Mouse (Mus musculus) spleen, adult 12 weeks (tissue): ENCODE results near the gene Dhx33.
A peak's percentile ranks its signal among the peaks of the same experiment; 100 is the strongest.

ENCODE experiments used
- DNase-seq: peaks from one replicate; pipeline ENCODE4 v3.0.0; 2022; ENCODE audit warnings: low spot score

The Dhx33 gene

DNA sequence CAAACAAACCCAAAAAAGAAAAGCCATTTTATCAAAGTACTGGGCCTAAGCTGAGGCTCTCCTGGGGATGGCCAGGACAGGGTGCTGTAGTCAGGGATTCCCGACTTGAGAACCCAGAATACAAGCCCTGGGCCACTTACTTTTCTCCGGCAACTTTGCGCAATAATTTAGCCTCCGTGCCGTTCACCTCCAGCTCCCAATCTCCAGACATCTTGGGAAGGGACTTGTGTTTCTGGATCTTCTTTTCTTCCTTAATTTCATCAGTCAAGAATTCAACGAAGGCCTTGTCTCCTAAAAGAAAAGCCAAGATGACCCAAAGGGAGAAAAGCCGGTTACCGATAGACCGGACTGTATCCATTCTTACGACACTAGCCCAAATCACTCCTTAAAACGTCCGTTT is 22.2 kb downstream of the Dhx33 start:
- no peak for DNase-seq

- DNase-seq, result no peak
These were observed 23.3 kb downstream of the Dhx33 start for GRCm38 (mm10) chr11:70980751-70981510.

- DNase-seq, result no peak
These were observed 24.0 kb downstream of the Dhx33 start for GRCm38 (mm10) chr11:70980232-70980631.

- DNase-seq, result no peak
These were observed 26.9 kb downstream of the Dhx33 start for GRCm38 (mm10) chr11:70977293-70977692.

DNA sequence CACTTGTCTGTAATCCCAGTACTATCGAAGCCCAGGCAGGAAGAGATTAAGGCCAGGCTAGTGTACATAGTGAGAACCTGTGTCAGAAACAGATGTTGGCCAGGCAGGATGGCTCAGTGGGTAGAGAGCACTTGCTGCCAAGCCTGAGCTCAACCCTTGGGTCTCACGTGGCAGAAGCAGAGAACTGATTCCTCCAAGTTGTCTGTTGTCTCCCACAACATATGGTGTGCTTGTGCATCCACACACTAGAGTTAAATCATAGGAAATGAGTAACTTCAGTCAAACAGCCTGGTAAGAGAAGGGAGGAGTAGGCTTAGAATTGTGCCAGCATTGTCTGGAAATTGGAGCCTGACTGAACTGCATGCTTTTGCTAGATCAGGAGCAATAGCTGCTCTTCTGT is 29.0 kb downstream of the Dhx33 start:
- DNase-seq, result no peak

DNA sequence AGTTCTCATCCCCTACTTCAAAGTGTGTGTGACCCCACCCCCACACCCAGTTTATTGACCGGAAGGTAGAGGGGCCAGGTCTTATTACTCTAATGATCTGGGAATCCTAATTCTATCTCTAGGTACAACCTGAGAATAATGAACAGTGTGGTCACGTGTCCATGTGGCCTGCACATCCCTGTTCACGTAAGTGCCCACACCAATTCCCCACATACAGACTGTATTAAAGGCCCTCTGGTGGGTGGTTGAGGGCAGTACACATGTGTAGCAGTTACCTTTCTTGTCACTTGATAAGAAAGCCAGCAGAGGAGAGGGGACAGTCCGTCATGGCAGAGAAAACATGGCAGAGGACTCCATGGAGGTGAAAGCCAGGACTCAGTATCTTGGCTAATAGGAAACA is 30.3 kb downstream of the Dhx33 start:
- no peak for DNase-seq

- DNase-seq, result no peak
These were observed 31.7 kb downstream of the Dhx33 start for GRCm38 (mm10) chr11:70972586-70972985.

DNA sequence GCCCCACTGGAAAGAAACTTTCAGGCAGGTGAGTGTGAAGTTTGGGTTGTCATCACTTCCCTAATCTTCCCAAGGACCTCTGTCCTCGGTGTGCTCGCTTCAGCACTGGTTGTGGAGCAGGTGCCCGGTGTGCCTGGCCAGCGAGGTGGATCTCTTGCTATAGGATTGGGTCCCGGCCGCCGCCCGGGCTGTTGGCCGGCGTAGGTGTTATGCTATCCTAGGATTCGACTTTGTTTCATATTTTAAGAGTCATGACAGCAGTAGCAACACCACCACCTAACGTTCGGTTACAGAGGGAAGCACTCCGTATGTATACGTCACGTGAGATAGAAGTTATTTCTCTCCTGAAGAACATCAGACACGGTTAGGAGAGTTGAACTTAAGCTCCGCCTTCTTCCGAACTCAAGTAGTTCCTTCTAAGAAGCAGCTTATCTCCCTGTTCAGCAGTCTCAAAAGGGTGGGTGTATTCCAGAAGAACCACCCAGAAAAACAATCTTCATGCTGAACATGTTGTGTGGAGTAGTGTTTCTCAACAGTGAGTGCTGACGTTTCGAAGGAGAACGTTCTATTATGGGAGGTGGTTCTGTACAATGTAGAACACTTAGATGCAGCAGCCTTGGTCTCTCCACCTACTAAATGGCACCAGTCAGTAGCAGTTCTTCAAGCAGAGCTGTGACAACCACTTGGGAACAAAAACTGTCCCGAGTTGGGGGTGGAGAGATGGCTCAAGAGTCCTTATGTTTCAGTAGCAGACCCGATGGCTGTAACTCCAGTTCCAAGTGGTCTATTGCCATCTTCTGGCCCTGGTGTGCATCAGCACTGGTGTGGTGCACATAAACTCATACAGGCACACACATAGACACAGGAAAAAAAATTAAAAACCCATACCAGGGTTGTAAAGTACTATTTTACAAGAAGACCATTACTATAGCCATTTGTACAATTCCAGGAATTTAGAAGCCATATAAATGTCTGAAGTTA is 33.4 kb downstream of the Dhx33 start:
- peak; percentile 30 for DNase-seq

GRCm38 (mm10) chr11:70969821-70970559 is 34.2 kb downstream of the Dhx33 start, which contains the start of the genes Nup88 and Rpain:
Gene Nup88 (minus strand): TSS chr11:70969973.
Gene Rpain (plus strand): TSS chr11:70970213.
- peak; percentile 87 for DNase-seq

- no peak for DNase-seq
These were observed 34.9 kb downstream of the Dhx33 start for GRCm38 (mm10) chr11:70969271-70969794.

- no peak for DNase-seq
These were observed 39.9 kb downstream of the Dhx33 start for GRCm38 (mm10) chr11:70964222-70964907.

GRCm38 (mm10) chr11:70960786-70961554 is 43.3 kb downstream of the Dhx33 start:
- no peak for DNase-seq

DNA sequence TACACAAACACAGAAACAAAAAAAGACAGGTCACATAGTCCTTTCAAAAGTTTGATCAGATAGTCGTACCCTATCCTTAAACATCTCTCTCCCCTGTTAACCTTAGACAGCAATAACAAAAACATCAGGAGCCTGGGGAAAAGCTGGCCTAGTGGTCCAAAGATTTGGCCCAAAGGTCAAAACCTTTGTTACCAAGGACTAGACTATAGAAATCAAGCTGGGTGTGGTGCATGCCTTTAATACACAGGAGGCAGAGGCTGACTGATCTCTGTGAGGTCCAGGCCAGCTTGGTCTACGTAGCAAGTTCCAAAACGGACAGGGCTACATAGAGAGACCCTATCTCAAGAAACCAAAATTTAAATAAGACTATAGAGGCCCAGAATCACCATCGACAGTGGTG is 49.5 kb downstream of the Dhx33 start:
- no peak for DNase-seq

GRCm38 (mm10) chr11:70944935-70945817 is 59.1 kb downstream of the Dhx33 start:
- no peak for DNase-seq

GRCm38 (mm10) chr11:70943651-70944050 is 60.6 kb downstream of the Dhx33 start:
- DNase-seq, result no peak

DNA sequence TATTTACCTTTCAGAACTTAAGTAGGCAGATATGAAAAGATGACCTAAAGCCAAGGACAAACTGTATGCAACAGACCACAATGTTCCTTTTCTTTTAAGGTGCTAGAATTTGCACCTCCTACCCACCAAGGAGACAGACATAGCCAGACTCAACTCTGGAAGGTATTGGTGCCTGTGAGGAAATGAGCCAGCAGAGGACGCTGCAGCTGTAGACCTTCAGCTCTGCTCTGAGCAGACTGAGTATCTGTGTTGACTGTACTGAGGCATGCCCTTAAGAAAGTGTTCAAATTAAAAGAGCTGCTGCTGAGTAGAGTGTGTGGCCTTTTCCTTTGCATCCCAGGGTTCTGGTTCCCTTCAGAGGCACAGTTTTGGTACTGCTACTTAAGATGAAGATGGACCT is 61.6 kb downstream of the Dhx33 start:
- DNase-seq, result no peak

GRCm38 (mm10) chr11:70935316-70935715 is 68.9 kb downstream of the Dhx33 start:
- no peak for DNase-seq
